Mouse (Mus musculus) testis, adult 2 months (tissue): Measurements from ENCODE around the gene Ttc22.

ENCODE experiments used
- CTCF ChIP-seq: fragments of 200-500 bp; IDR thresholded peaks from 2 replicates; pipeline ENCODE4 v1.5.1; 2012; ENCODE audit warnings: low read depth, mild to moderate bottlenecking, inconsistent platforms, low read length, moderate library complexity; ENCODE audit not compliant: control insufficient read depth, insufficient read depth, insufficient replicate concordance
- POLR2A ChIP-seq: fragments of 200-500 bp; IDR thresholded peaks from 2 replicates; pipeline ENCODE4 v1.6.1; 2012; ENCODE audit warnings: low read depth, mild to moderate bottlenecking, inconsistent platforms, low read length, moderate library complexity; ENCODE audit not compliant: control insufficient read depth

GRCm38 (mm10) chr4:106666546-106666945 is 44.3 kb downstream of the Ttc22 start:
- TF ChIP-seq CTCF = no peak
- TF ChIP-seq POLR2A = no peak
